Mouse (Mus musculus) lung, postnatal 4 days (tissue): ENCODE measurements around the gene Sohlh2.

Experiments
- DNase-seq, 2 experiments: peaks; one replicate each; pipeline ENCODE4 v3.0.0; 2021

Sohlh2 gene

GRCm38 (mm10) chr3:55212254-55212653, 30.4 kb downstream of the Sohlh2 start:
- DNase-seq: no peak

- no peak for DNase-seq
Observed at GRCm38 (mm10) chr3:55213785-55214184, 32.0 kb downstream of the Sohlh2 start.

- DNase-seq: no peak
Observed at GRCm38 (mm10) chr3:55214413-55214812, 32.6 kb downstream of the Sohlh2 start.

GRCm38 (mm10) chr3:55222502-55222901, 40.7 kb downstream of the Sohlh2 start:
- no peak for DNase-seq

- DNase-seq: no peak
Observed at GRCm38 (mm10) chr3:55223862-55224261, 42.0 kb downstream of the Sohlh2 start.

GRCm38 (mm10) chr3:55226501-55227213, 44.8 kb downstream of the Sohlh2 start:
- DNase-seq: no peak

- DNase-seq: no peak
Observed at GRCm38 (mm10) chr3:55227214-55227581, 45.4 kb downstream of the Sohlh2 start.

GRCm38 (mm10) chr3:55241730-55242421, 60.0 kb downstream of the Sohlh2 start, which contains the start of gene Dclk1:
Dclk1 (plus strand) TSS chr3:55242364.
- peak; percentile 47 to 57 for DNase-seq

GRCm38 (mm10) chr3:55242422-55243055, 60.7 kb downstream of the Sohlh2 start:
- DNase-seq: peak; percentile 68 to 82

GRCm38 (mm10) chr3:55243056-55243471, 61.2 kb downstream of the Sohlh2 start:
- DNase-seq: peak in 1 of 2 experiments; percentile 9

GRCm38 (mm10) chr3:55244087-55244486, 62.3 kb downstream of the Sohlh2 start:
- DNase-seq: no peak

GRCm38 (mm10) chr3:55246618-55247272, 64.9 kb downstream of the Sohlh2 start:
- no peak for DNase-seq

- DNase-seq: no peak
Observed at GRCm38 (mm10) chr3:55248048-55248447, 66.2 kb downstream of the Sohlh2 start.

GRCm38 (mm10) chr3:55248508-55248907, 66.7 kb downstream of the Sohlh2 start:
- DNase-seq: peak; percentile 23 to 68

GRCm38 (mm10) chr3:55250631-55251030, 68.8 kb downstream of the Sohlh2 start:
- no peak for DNase-seq
